Mouse (Mus musculus) adipose tissue, adult 10 weeks (tissue): ENCODE data around the gene Rpl3l. TPM values are rescaled to one million over a fixed set of nuclear protein-coding genes. Genes with fewer than 3 reads are reported as not detected.

Experiments
- polyA plus RNA-seq: library from polyadenylated mRNA; stranded (reverse); fragments of 350-450 nt; fragmentation: Illumina TruSeq; extraction: RNeasy Lipid Tissue Mini Kit (QIAGEN cat#74804); gene quantifications from one replicate; pipeline ENCODE4 v1.2.3, GENCODE M21; 2014; ENCODE audit warnings: low read depth, low replicate concordance

The Rpl3l gene
- polyA plus RNA-seq = 44.8 TPM

GRCm38 (mm10) chr17:24727618-24728017, at the start of gene Rpl3l:
TSS of gene Rpl3l (plus strand) at chr17:24727820.

GRCm38 (mm10) chr17:24689251-24690081, 38.2 kb upstream of the Rpl3l start, which contains the start of gene Syngr3:
TSS of gene Syngr3 (minus strand) at chr17:24689955.

GRCm38 (mm10) chr17:24696011-24696697, 31.5 kb upstream of the Rpl3l start, which contains the start of the genes Gfer and Noxo1:
TSS of gene Gfer (minus strand) at chr17:24696156.
TSS of gene Noxo1 (plus strand) at chr17:24696234.

GRCm38 (mm10) chr17:24706982-24707800, 20.4 kb upstream of the Rpl3l start, which contains the start of gene Tbl3:
TSS of gene Tbl3 (minus strand) at chr17:24707660.

GRCm38 (mm10) chr17:24717943-24718342, 9.7 kb upstream of the Rpl3l start, which contains the start of the genes Rnf151 and Rps2:
TSS of gene Rnf151 (minus strand) at chr17:24718063.
TSS of gene Rps2 (plus strand) at chr17:24718116.

GRCm38 (mm10) chr17:24724184-24724583, 3.4 kb upstream of the Rpl3l start, which contains the start of gene Ndufb10:
TSS of gene Ndufb10 (minus strand) at chr17:24724478.

GRCm38 (mm10) chr17:24736330-24737051, 8.9 kb downstream of the Rpl3l start, which contains the start of gene Msrb1:
TSS of gene Msrb1 (plus strand) at chr17:24736642.

GRCm38 (mm10) chr17:24752415-24753394, 25.1 kb downstream of the Rpl3l start, which contains the start of gene Hs3st6:
TSS of gene Hs3st6 (plus strand) at chr17:24752988.

Other genes with a start within 250 kb of the Rpl3l start
- 16.6 TPM for gene Mlst8, start 248.7 kb upstream of the Rpl3l start, polyA plus RNA-seq
- gene Caskin1, start 239.2 kb upstream of the Rpl3l start, polyA plus RNA-seq = 1.7 TPM
- 99.5 TPM for gene Traf7, start 199.9 kb upstream of the Rpl3l start, polyA plus RNA-seq
- gene Rab26, start 193.6 kb upstream of the Rpl3l start, polyA plus RNA-seq = 59.2 TPM
- 51.6 TPM for gene Pkd1, start 178.0 kb upstream of the Rpl3l start, polyA plus RNA-seq
- 71.7 TPM for gene Tsc2, start 95.2 kb upstream of the Rpl3l start, polyA plus RNA-seq
- 10.0 TPM for gene Nthl1, start 95.1 kb upstream of the Rpl3l start, polyA plus RNA-seq
- 43.1 TPM for gene Slc9a3r2, start 77.5 kb upstream of the Rpl3l start, polyA plus RNA-seq
- gene Npw, start 69.4 kb upstream of the Rpl3l start, polyA plus RNA-seq = not detected
- 33.7 TPM for gene Zfp598, start 58.1 kb upstream of the Rpl3l start, polyA plus RNA-seq
- gene Syngr3, start 37.9 kb upstream of the Rpl3l start, polyA plus RNA-seq = not detected
- 27.0 TPM for gene Gfer, start 31.7 kb upstream of the Rpl3l start, polyA plus RNA-seq
- gene Noxo1, start 31.6 kb upstream of the Rpl3l start, polyA plus RNA-seq = 4.2 TPM
- 20.3 TPM for gene Tbl3, start 20.2 kb upstream of the Rpl3l start, polyA plus RNA-seq
- gene Rnf151, start 9.8 kb upstream of the Rpl3l start, polyA plus RNA-seq = 8.2 TPM
- gene Rps2, start 9.7 kb upstream of the Rpl3l start, polyA plus RNA-seq = 1,196 TPM
- 212 TPM for gene Ndufb10, start 3.3 kb upstream of the Rpl3l start, polyA plus RNA-seq
- 165 TPM for gene Msrb1, start 8.8 kb downstream of the Rpl3l start, polyA plus RNA-seq
- gene Hs3st6, start 25.2 kb downstream of the Rpl3l start, polyA plus RNA-seq = 22.6 TPM
- gene Meiob, start 76.5 kb downstream of the Rpl3l start, polyA plus RNA-seq = 1.1 TPM
- 75.0 TPM for gene Hagh, start 112.3 kb downstream of the Rpl3l start, polyA plus RNA-seq
- gene Fahd1, start 122.5 kb downstream of the Rpl3l start, polyA plus RNA-seq = 15.6 TPM
- gene Igfals, start 138.2 kb downstream of the Rpl3l start, polyA plus RNA-seq = 11.6 TPM
- 38.1 TPM for gene Nubp2, start 158.5 kb downstream of the Rpl3l start, polyA plus RNA-seq
- 33.3 TPM for gene Spsb3, start 158.8 kb downstream of the Rpl3l start, polyA plus RNA-seq
- gene Eme2, start 167.3 kb downstream of the Rpl3l start, polyA plus RNA-seq = 35.3 TPM
- 79.8 TPM for gene Mrps34, start 167.3 kb downstream of the Rpl3l start, polyA plus RNA-seq
- 52.6 TPM for gene Nme3, start 168.7 kb downstream of the Rpl3l start, polyA plus RNA-seq
- 54.7 TPM for gene Mapk8ip3, start 209.2 kb downstream of the Rpl3l start, polyA plus RNA-seq
- 49.4 TPM for gene Jpt2, start 232.9 kb downstream of the Rpl3l start, polyA plus RNA-seq